Mouse (Mus musculus): ENCODE results near the gene Notch4. TPM values are rescaled to one million over a fixed set of nuclear protein-coding genes. Genes with fewer than 3 reads are reported as not detected.
"Not testable (repeated sequence)": the region's sequence is repeated elsewhere in the genome, so short reads cannot be mapped to it uniquely, and the experiment has no call there.

Gene Notch4
- polyA plus RNA-seq (2015; fragmentation: Nextera tagmentation; extraction: Ambion mirVana), result 2.9 and 5.8 TPM in 2 replicates

- peak; percentile 49 for ATAC-seq
- peaks cover 10% of the 10 kb centered on the region for H3K4me1 ChIP-seq (replicated peaks)
- 7% methylated on average over 6 of the region's 6 CpGs for WGBS
- peak within 1 kb of the TSS; percentile 10 for H3K4me3 ChIP-seq (replicated peaks)
- H3K36me3 ChIP-seq, result no peaks in the 10 kb centered on the region
- H3K27ac ChIP-seq, result peak within 1 kb of the TSS; percentile 70
- H3K9me3 ChIP-seq, result no peaks in the 10 kb centered on the region
- no peaks in the 10 kb centered on the region for H3K27me3 ChIP-seq (replicated peaks)
- H3K9ac ChIP-seq, result no peak within 1 kb of the TSS
- peak within 1 kb of the TSS; percentile 39 for H3K4me2 ChIP-seq (replicated peaks)
Observed at GRCm38 (mm10) chr17:34564003-34564421, at the start of gene Notch4. Gene Notch4, plus strand, starts transcription at chr17:34564268.

- 59% methylated on average over 2 of the region's 2 CpGs for WGBS
- H3K27me3 ChIP-seq (replicated peaks), result 0 out of 2 replicates have a peak, but pooled peaks cover 2% of the 10 kb centered on the region
- H3K27ac ChIP-seq, result no peak overlapping the region
- no peak overlapping the region for H3K9ac ChIP-seq
- no peaks in the 10 kb centered on the region for H3K4me1 ChIP-seq (replicated peaks)
- H3K4me3 ChIP-seq (replicated peaks), result no peak overlapping the region
- no peak overlapping the region for H3K4me2 ChIP-seq (replicated peaks)
- no peaks in the 10 kb centered on the region for H3K9me3 ChIP-seq
- ATAC-seq, result peak; percentile 48; the same call in 1 of the 2 replicates
- H3K36me3 ChIP-seq, result no peaks in the 10 kb centered on the region
Observed at GRCm38 (mm10) chr17:34516514-34516913, 47.6 kb upstream of the Notch4 start.

GRCm38 (mm10) chr17:34517252-34517651, 46.8 kb upstream of the Notch4 start, which contains the start of gene Btnl6:
Gene Btnl6, minus strand, starts transcription at chr17:34517352.
- peak within 1 kb of the TSS; percentile 13; the same call in 1 of the 2 replicates for H3K9ac ChIP-seq
- H3K9me3 ChIP-seq, result no peaks in the 10 kb centered on the region
- H3K27me3 ChIP-seq (replicated peaks), result 0 out of 2 replicates have a peak, but pooled peaks cover 2% of the 10 kb centered on the region
- H3K4me1 ChIP-seq (replicated peaks), result no peaks in the 10 kb centered on the region
- 0 out of 2 replicates have a peak within 1 kb of the TSS, but pooled peaks have one; percentile 6 for H3K4me3 ChIP-seq (replicated peaks)
- peak within 1 kb of the TSS; percentile 62 for H3K27ac ChIP-seq
- WGBS, result 90% methylated on average over 4 of the region's 4 CpGs
- no peaks in the 10 kb centered on the region for H3K36me3 ChIP-seq
- ATAC-seq, result no peak
- H3K4me2 ChIP-seq (replicated peaks), result peak within 1 kb of the TSS; percentile 22

GRCm38 (mm10) chr17:34517795-34518194, 46.3 kb upstream of the Notch4 start:
- H3K9me3 ChIP-seq, result no peaks in the 10 kb centered on the region
- H3K4me2 ChIP-seq (replicated peaks), result peak overlapping the region; percentile 22
- H3K27me3 ChIP-seq (replicated peaks), result 0 out of 2 replicates have a peak, but pooled peaks cover 2% of the 10 kb centered on the region
- no peaks in the 10 kb centered on the region for H3K4me1 ChIP-seq (replicated peaks)
- peak overlapping the region; percentile 13; the same call in 1 of the 2 replicates for H3K9ac ChIP-seq
- no peaks in the 10 kb centered on the region for H3K36me3 ChIP-seq
- 0 out of 2 replicates have a peak, but pooled peaks have one; percentile 3 for ATAC-seq
- peak overlapping the region; percentile 62; the same call in 1 of the 2 replicates for H3K27ac ChIP-seq
- 86% methylated on average over 4 of the region's 4 CpGs for WGBS
- H3K4me3 ChIP-seq (replicated peaks), result no peak overlapping the region

GRCm38 (mm10) chr17:34518571-34518970, 45.5 kb upstream of the Notch4 start:
- ATAC-seq, result peak; percentile 85
- 64% methylated on average over 3 of the region's 3 CpGs for WGBS
- peak overlapping the region; percentile 62; the same call in 1 of the 2 replicates for H3K27ac ChIP-seq
- not testable (repeated sequence) for H3K27me3 ChIP-seq (replicated peaks); H3K4me1 ChIP-seq (replicated peaks); H3K9me3 ChIP-seq; H3K36me3 ChIP-seq; H3K4me3 ChIP-seq (replicated peaks); H3K9ac ChIP-seq
- H3K4me2 ChIP-seq (replicated peaks), result peak overlapping the region; percentile 22; the same call in 1 of the 2 replicates

GRCm38 (mm10) chr17:34519001-34519400, 45.1 kb upstream of the Notch4 start:
- Histone ChIP-seq H3K4me3 (replicated peaks) (no peak overlapping the region), H3K9me3 (no peaks in the 10 kb centered on the region), H3K27ac (no peak overlapping the region), H3K4me1 (replicated peaks) (no peaks in the 10 kb centered on the region), H3K36me3 (no peaks in the 10 kb centered on the region), H3K9ac (no peak overlapping the region), H3K27me3 (replicated peaks) (0 out of 2 replicates have a peak, but pooled peaks cover under 1% of the 10 kb centered on the region), H3K4me2 (replicated peaks) (no peak overlapping the region)
- peak; percentile 82 for ATAC-seq
- 52% methylated on average over 1 of the region's 1 CpGs for WGBS

- no peak overlapping the region for H3K4me3 ChIP-seq (replicated peaks)
- no peak for ATAC-seq
- H3K9ac ChIP-seq, result no peak overlapping the region
- H3K27me3 ChIP-seq (replicated peaks), result no peaks in the 10 kb centered on the region
- H3K4me1 ChIP-seq (replicated peaks), result no peaks in the 10 kb centered on the region
- 77% methylated on average over 3 of the region's 3 CpGs for WGBS
- no peaks in the 10 kb centered on the region for H3K36me3 ChIP-seq
- no peaks in the 10 kb centered on the region for H3K9me3 ChIP-seq
- no peak overlapping the region for H3K27ac ChIP-seq
- no peak overlapping the region for H3K4me2 ChIP-seq (replicated peaks)
Observed at GRCm38 (mm10) chr17:34532671-34533070, 31.4 kb upstream of the Notch4 start.

- not testable (repeated sequence) for H3K27me3 ChIP-seq (replicated peaks); H3K27ac ChIP-seq; H3K36me3 ChIP-seq; H3K9me3 ChIP-seq; H3K4me2 ChIP-seq (replicated peaks); H3K4me1 ChIP-seq (replicated peaks); ATAC-seq; H3K9ac ChIP-seq; H3K4me3 ChIP-seq (replicated peaks)
- WGBS, result 94% methylated on average over 13 of the region's 13 CpGs
Observed at GRCm38 (mm10) chr17:34543567-34543966, 20.5 kb upstream of the Notch4 start.

GRCm38 (mm10) chr17:34546797-34547196, 17.3 kb upstream of the Notch4 start:
- H3K27ac ChIP-seq, result no peak overlapping the region
- no peaks in the 10 kb centered on the region for H3K4me1 ChIP-seq (replicated peaks)

GRCm38 (mm10) chr17:34547601-34548000, 16.5 kb upstream of the Notch4 start:
- no peak overlapping the region for H3K9ac ChIP-seq
- ATAC-seq, result no peak
- no peaks in the 10 kb centered on the region for H3K4me1 ChIP-seq (replicated peaks)
- H3K27ac ChIP-seq, result no peak overlapping the region
- H3K4me3 ChIP-seq (replicated peaks), result no peak overlapping the region
- no peaks in the 10 kb centered on the region for H3K36me3 ChIP-seq
- H3K27me3 ChIP-seq (replicated peaks), result no peaks in the 10 kb centered on the region
- no peaks in the 10 kb centered on the region for H3K9me3 ChIP-seq
- no peak overlapping the region for H3K4me2 ChIP-seq (replicated peaks)
- 90% methylated on average over 4 of the region's 4 CpGs for WGBS

More at GRCm38 (mm10) chr17:34546797-34547196, 17.3 kb upstream of the Notch4 start:
- H3K9me3 ChIP-seq, result no peaks in the 10 kb centered on the region
- H3K4me3 ChIP-seq (replicated peaks), result no peak overlapping the region
- H3K36me3 ChIP-seq, result no peaks in the 10 kb centered on the region
- WGBS, result 88% methylated on average over 1 of the region's 1 CpGs
- no peak overlapping the region for H3K4me2 ChIP-seq (replicated peaks)
- no peaks in the 10 kb centered on the region for H3K27me3 ChIP-seq (replicated peaks)
- H3K9ac ChIP-seq, result no peak overlapping the region
- peak; percentile 75 for ATAC-seq

- ATAC-seq, result no peak
- Histone ChIP-seq H3K9me3 (no peaks in the 10 kb centered on the region), H3K36me3 (no peaks in the 10 kb centered on the region), H3K4me3 (replicated peaks) (no peak overlapping the region), H3K4me1 (replicated peaks) (no peaks in the 10 kb centered on the region), H3K27ac (no peak overlapping the region), H3K27me3 (replicated peaks) (no peaks in the 10 kb centered on the region), H3K9ac (no peak overlapping the region), H3K4me2 (replicated peaks) (no peak overlapping the region)
- WGBS, result 83% methylated on average over 3 of the region's 3 CpGs
Observed at GRCm38 (mm10) chr17:34549156-34549555, 14.9 kb upstream of the Notch4 start.

- H3K9me3 ChIP-seq, result no peaks in the 10 kb centered on the region
- H3K4me3 ChIP-seq (replicated peaks), result no peak overlapping the region
- no peaks in the 10 kb centered on the region for H3K4me1 ChIP-seq (replicated peaks)
- H3K9ac ChIP-seq, result no peak overlapping the region
- ATAC-seq, result no peak
- H3K4me2 ChIP-seq (replicated peaks), result no peak overlapping the region
- no peaks in the 10 kb centered on the region for H3K27me3 ChIP-seq (replicated peaks)
- no peak overlapping the region for H3K27ac ChIP-seq
- 68% methylated on average over 2 of the region's 2 CpGs for WGBS
- no peaks in the 10 kb centered on the region for H3K36me3 ChIP-seq
Observed at GRCm38 (mm10) chr17:34549843-34550242, 14.2 kb upstream of the Notch4 start.

- Histone ChIP-seq H3K9me3 (no peaks in the 10 kb centered on the region), H3K9ac (no peak overlapping the region), H3K4me2 (replicated peaks) (no peak overlapping the region), H3K4me3 (replicated peaks) (no peak overlapping the region), H3K4me1 (replicated peaks) (no peaks in the 10 kb centered on the region), H3K27me3 (replicated peaks) (no peaks in the 10 kb centered on the region), H3K36me3 (no peaks in the 10 kb centered on the region), H3K27ac (no peak overlapping the region)
- peak; percentile 55 for ATAC-seq
- WGBS, result 23% methylated on average over 5 of the region's 5 CpGs
Observed at GRCm38 (mm10) chr17:34555483-34555882, 8.6 kb upstream of the Notch4 start.
